Mouse (Mus musculus): ENCODE data around the gene Olfr167.
"Not testable (repeated sequence)": the region's sequence is repeated elsewhere in the genome, so short reads cannot be mapped to it uniquely, and the experiment has no call there.

Gene Olfr167

DNA sequence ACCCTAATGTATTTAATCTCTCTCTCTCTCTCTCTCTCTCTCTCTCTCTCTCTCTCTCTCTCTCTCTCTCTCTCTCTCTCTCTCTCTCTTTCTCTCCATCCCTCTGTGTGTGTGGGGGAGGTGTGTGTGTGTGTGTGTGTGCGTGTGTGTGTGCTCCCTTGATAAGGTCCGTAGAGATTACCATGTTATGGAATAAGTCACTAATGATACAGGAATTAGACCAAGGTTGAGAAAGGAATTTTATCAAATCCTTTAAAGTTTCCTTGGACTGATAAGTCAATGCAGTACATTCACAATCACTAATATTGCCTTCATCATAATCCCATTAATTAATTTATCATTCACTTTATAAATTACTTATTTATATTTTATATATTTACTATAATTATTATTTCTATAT lies at the start of gene Olfr167:
Gene Olfr167 (minus strand): TSS at position 101 of the 400 bp plus-strand sequence.
- DNase-seq (ENCODE audit: low spot score in 2 of 2), result no peak

DNA sequence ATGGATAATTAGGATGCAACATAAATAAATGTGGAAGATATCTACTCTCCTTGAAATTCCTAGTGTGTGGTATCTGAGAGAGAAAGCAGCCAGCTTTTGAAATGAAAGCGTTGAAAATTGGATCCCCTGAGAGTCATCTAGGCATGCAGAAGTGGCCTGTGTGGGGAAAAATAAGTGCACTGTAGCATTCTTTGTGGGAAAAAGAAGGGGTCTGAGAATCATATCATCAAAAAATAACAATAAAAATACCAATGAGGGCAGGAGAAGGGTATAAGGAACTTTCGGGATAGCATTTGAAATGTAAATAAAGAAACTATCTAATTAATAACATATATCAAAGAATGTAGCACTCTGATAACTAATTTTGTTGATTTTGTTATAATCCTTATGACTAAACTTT lies 49.6 kb upstream of the Olfr167 start, which contains the start of gene Olfr169:
Gene Olfr169 (minus strand): TSS at position 101 of the 400 bp plus-strand sequence.
- DNase-seq (ENCODE audit: low spot score in 2 of 2), result not testable (repeated sequence)

DNA sequence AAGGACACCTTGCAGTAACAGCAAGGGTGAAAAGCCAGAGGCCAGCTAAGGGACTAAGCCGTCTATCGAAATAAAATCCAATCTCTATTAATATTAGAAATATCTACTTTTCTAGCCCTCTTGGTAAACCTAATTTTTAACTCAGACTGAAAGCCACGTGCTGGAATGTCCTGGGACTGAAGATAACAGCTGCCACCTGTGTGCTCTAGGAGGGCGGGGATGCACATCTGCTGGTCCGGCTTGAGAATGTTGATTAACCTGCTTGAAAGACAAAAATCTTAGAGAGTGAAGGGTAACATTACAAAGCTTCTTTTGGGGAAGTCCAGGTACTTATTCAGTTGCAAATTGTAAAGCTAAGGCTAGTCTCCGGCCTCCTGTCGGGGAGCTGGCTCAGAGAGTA lies 31.4 kb upstream of the Olfr167 start:
- DNase-seq (ENCODE audit: low spot score in 2 of 2), result not testable (repeated sequence)

DNA sequence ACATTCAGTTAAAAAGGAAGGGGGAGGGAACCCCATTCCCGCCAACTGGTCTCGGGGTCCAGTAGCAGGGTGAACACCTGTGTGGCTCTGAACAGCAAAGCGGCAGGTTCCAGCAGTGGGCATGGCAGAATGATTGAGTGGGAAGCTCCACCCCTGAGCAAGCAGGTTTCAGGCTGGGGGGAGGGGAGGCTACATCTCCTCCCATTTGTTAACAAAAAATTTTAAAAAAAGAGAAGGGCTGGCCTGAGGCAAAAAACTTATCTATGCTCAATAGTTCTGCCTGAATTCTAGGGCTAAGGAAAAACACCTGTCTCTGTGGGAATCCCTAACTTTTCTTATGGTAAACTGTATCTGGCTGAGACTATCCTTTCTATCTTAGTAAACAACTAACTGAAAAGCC lies 30.2 kb upstream of the Olfr167 start:
- DNase-seq (ENCODE audit: low spot score in 2 of 2), result not testable (repeated sequence)

DNA sequence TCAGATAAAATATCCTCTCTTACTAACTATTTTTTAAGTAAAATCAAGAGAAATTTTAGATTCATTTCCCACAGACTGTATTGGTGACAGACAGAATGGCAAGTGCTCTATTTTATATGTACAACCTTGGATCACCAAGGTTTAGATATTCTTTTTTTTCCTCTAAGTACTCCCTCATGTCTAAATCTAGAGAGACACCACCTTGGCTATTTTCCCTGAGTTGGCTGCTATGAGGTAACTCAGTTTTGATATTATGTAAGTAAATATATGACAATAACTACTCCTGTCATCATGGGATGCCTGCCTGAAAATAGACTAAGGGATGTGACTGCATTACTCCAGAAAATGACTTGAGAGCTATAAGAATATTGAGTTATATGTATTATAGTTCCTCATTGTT lies 13.4 kb upstream of the Olfr167 start, which contains the start of gene Olfr168:
Gene Olfr168 (minus strand): TSS at position 101 of the 400 bp plus-strand sequence.
- no peak for DNase-seq (ENCODE audit: low spot score in 2 of 2)

DNA sequence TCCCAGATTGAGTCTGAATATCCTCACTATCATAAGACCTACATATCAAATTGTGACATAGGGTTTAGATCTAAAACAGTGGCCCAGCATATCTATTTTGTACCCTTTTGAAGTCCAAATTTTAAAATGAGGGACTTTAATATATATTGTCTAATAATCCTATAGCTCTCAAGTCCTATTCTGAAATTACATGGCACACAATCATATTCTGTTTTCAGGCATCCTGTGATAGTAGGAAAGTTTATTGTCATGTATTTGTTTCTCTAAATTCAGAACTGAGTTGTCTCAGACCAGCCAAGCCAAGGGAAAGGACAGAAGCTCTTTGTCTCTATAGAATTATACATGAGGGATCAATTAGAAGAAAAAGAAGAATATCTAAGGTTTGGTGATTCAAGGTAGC lies 38.7 kb downstream of the Olfr167 start, which contains the start of gene Olfr166:
Gene Olfr166 (plus strand): TSS at position 301 of the 400 bp plus-strand sequence.
- no peak for DNase-seq (ENCODE audit: low spot score in 2 of 2)

DNA sequence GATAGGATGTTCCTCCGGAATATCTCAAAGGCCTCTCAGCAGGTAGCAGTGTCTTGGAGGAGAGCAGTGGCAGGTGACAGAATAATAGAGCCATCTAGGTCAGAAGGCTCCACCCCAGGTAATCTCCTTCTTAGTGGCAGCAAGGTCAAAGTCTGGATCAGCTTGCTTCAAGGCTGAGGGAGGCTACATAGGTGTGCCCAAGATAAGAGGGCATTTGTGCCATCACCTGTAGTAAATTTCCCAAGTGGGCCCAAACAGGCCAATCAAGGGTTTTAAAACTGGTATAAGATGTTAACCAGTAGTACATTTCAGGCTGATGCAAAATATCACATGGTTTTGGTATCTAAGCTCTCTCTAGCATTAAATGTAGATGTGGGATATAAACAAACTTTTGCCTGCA lies 57.7 kb downstream of the Olfr167 start:
- no peak for DNase-seq (ENCODE audit: low spot score in 2 of 2)
